Mouse (Mus musculus): ENCODE measurements around the gene Gm13695.

- TF ChIP-seq CTCF (IDR thresholded peaks at IDR 0.05; ENCODE audit: low read depth) = no peak
- no peak for TF ChIP-seq EP300 (IDR thresholded peaks at IDR 0.05; ENCODE audit: low read depth)
Measured at GRCm38 (mm10) chr2:83941378-83941777, 25.7 kb upstream of the Gm13695 start.
